Mouse (Mus musculus): ENCODE measurements around the gene Sae1. TPM values are rescaled to one million over a fixed set of nuclear protein-coding genes. Genes with fewer than 3 reads are reported as not detected.

The Sae1 gene
- total and polyA plus RNA-seq, 3 experiments = 182 to 287 TPM; not detected in 1

DNA sequence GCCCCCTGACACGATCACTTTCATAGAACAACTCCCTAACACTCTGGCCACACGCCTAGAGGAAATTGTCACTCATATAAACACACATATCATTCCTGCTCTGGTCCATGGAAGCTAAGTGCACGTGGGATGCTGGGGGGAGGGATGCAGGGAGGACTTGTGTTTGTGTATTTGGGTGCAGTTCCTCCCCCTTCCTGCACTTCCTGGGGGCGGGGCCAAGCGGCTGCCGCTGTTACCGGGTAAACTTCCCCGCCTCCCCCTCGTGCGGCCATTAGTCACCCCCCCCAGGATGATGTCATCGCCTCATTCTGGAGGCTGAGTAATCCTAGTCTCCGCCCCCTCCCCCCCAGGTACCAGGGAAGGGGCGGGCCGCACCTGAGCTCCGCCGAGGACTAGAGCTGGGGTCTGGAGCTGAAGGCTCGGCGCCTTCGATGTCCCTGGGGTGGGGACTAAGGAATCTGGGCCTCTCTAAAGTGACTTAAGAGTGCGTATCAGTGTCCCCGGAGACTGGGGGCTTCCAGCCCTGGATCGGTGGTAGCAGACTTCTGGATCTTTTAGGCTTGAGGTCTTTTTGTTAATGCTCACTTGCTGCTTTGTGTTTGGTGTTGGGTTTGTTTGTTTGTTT, 90.7 kb downstream of the Sae1 start:
- peaks cover 0 to 10% of the 10 kb centered on the region in 2 experiments; a peak in 2 of 4 replicates for H3K36me3 ChIP-seq (ENCODE audit: control insufficient read depth in 1 of 2, insufficient read depth in 2 of 2, low read length in 2 of 2)
- H3K4me1 ChIP-seq (ENCODE audit: control insufficient read depth in 1 of 2, insufficient read depth in 2 of 2, low read length in 2 of 2) = peaks cover 0 to 15% of the 10 kb centered on the region in 2 experiments; a peak in 2 of 4 replicates
- no peaks in the 10 kb centered on the region for H3K27me3 ChIP-seq (ENCODE audit: control insufficient read depth in 1 of 2, insufficient read depth in 2 of 2, low read length in 2 of 2)
- DNase-seq (ENCODE audit: low read depth, low spot score) = peak; percentile 96
- H3K9me3 ChIP-seq (replicated peaks; ENCODE audit: insufficient read depth, low read length) = no peaks in the 10 kb centered on the region
- H3K27ac ChIP-seq (ENCODE audit: control insufficient read depth, low read depth, low read length) = peak overlapping the region; percentile 100
- peak overlapping the region; percentile 98 for H3K9ac ChIP-seq (ENCODE audit: control insufficient read depth, low read depth, low read length, poor library complexity, severe bottlenecking)
- peaks cover 1% of the 10 kb centered on the region; the same call in 1 of the 2 replicates for H3K79me2 ChIP-seq (ENCODE audit: control insufficient read depth, insufficient read depth, low read length, poor library complexity)
- peak overlapping the region; percentile 45 to 55 for H3K4me3 ChIP-seq (ENCODE audit: control insufficient read depth in 1 of 2, insufficient read depth in 1 of 2, low read depth in 2 of 2, low read length in 2 of 2)
- TF ChIP-seq CHD1 (IDR thresholded peaks at IDR 0.05; ENCODE audit: low read depth, low read length) (no peak), MAX (IDR thresholded peaks at IDR 0.05; ENCODE audit: low read length) (peak; percentile 86), ELF1 (IDR thresholded peaks at IDR 0.05; ENCODE audit: low read depth, low read length) (peak; percentile 78), USF1 (IDR thresholded peaks at IDR 0.05; ENCODE audit: low read depth, low read length) (peak; percentile 48), POLR2AphosphoS5 (IDR thresholded peaks at IDR 0.05; ENCODE audit: borderline replicate concordance, low read depth, low read length) (no peak; the same call in 1 of the 2 replicates), TBP (IDR thresholded peaks at IDR 0.05; ENCODE audit: low read depth, low read length) (no peak), E2F4 (IDR thresholded peaks at IDR 0.05; ENCODE audit: borderline replicate concordance, low read depth, low read length) (no peak), KAT2A (conservative IDR thresholded peaks at IDR 0.05; ENCODE audit: low read depth, low read length) (no peak), CTCF (IDR thresholded peaks at IDR 0.05 in 2 of 3, conservative IDR thresholded peaks at IDR 0.05 in 1 of 3; ENCODE audit: control insufficient read depth in 1 of 3, insufficient read depth in 1 of 3, low read depth in 2 of 3, low read length in 3 of 3, poor library complexity in 1 of 3, severe bottlenecking in 1 of 3) (no peak), EP300 (IDR thresholded peaks at IDR 0.05; ENCODE audit: low read depth in 1 of 2, low read length in 2 of 2) (no peak), MAZ (IDR thresholded peaks at IDR 0.05; ENCODE audit: low read depth, low read length) (peak; percentile 85), CHD2 (IDR thresholded peaks at IDR 0.05; ENCODE audit: low read length) (no peak; the same call in 1 of the 2 replicates), USF2 (IDR thresholded peaks at IDR 0.05; ENCODE audit: borderline replicate concordance in 1 of 2, insufficient read depth in 1 of 2, low read depth in 1 of 2, low read length in 2 of 2) (no peak), MYB (IDR thresholded peaks at IDR 0.05; ENCODE audit: low read depth, low read length) (no peak), TAL1 (IDR thresholded peaks at IDR 0.05; ENCODE audit: low read length) (no peak), ETS1 (IDR thresholded peaks at IDR 0.05; ENCODE audit: low read depth, low read length) (peak; percentile 90), GATA1 (IDR thresholded peaks at IDR 0.05; ENCODE audit: low read depth, low read length) (no peak), UBTF (IDR thresholded peaks at IDR 0.05; ENCODE audit: borderline replicate concordance, insufficient read depth, low read depth, low read length) (no peak), NELFE (IDR thresholded peaks at IDR 0.05; ENCODE audit: low read depth, low read length) (no peak), MYC (IDR thresholded peaks at IDR 0.05; ENCODE audit: low read depth, low read length) (peak; percentile 66; the same call in 1 of the 2 replicates), ZMIZ1 (IDR thresholded peaks at IDR 0.05; ENCODE audit: low read depth, low read length) (no peak), GABPA (IDR thresholded peaks at IDR 0.05; ENCODE audit: low read depth, low read length) (no peak), NRF1 (IDR thresholded peaks at IDR 0.05; ENCODE audit: insufficient read depth, low read depth, low read length, poor library complexity, severe bottlenecking) (no peak), POLR2A (IDR thresholded peaks at IDR 0.05; ENCODE audit: control insufficient read depth in 1 of 2, insufficient read depth in 1 of 2, low read depth in 1 of 2, low read length in 2 of 2, poor library complexity in 1 of 2) (peak in 1 of 2 experiments; percentile 16; a peak in 1 of 4 replicates), RAD21 (IDR thresholded peaks at IDR 0.05; ENCODE audit: low read depth, low read length) (no peak), SIN3A (IDR thresholded peaks at IDR 0.05; ENCODE audit: low read length) (peak; percentile 95), POLR2AphosphoS2 (IDR thresholded peaks at IDR 0.05; ENCODE audit: low read length) (no peak), TCF12 (IDR thresholded peaks at IDR 0.05; ENCODE audit: low read depth, low read length) (no peak), MAFK (IDR thresholded peaks at IDR 0.05; ENCODE audit: borderline replicate concordance, low read depth, low read length) (no peak), RCOR1 (IDR thresholded peaks at IDR 0.05; ENCODE audit: low read depth, low read length) (no peak; the same call in 1 of the 2 replicates), MEF2A (IDR thresholded peaks at IDR 0.05; ENCODE audit: extremely low read depth, insufficient replicate concordance, low read depth, low read length, poor library complexity, severe bottlenecking) (no peak), ZNF384 (IDR thresholded peaks at IDR 0.05; ENCODE audit: low read depth, low read length) (no peak), ZC3H11A (IDR thresholded peaks at IDR 0.05; ENCODE audit: low read depth, low read length) (no peak), SMC3 (IDR thresholded peaks at IDR 0.05; ENCODE audit: low read depth, low read length) (no peak), HCFC1 (IDR thresholded peaks at IDR 0.05; ENCODE audit: low read depth, low read length) (peak; percentile 65; the same call in 1 of the 2 replicates), JUND (IDR thresholded peaks at IDR 0.05; ENCODE audit: low read depth, low read length) (no peak; the same call in 1 of the 2 replicates)
